Mouse (Mus musculus) G1E-ER4 (cell line): ENCODE data around the gene Stxbp2. TPM values are rescaled to one million over a fixed set of nuclear protein-coding genes. Genes with fewer than 3 reads are reported as not detected.

ENCODE experiments used
- GATA1 ChIP-seq: IDR thresholded peaks from one replicate; pipeline ENCODE4 v1.8.0; 2012; ENCODE audit warnings: low read length, inconsistent platforms
- polyA plus RNA-seq: library from polyadenylated mRNA; stranded (reverse); fragments of >175 nt; gene quantifications from 2 replicates; pipeline ENCODE4 v1.2.3, GENCODE M21; 2012

The Stxbp2 gene
- polyA plus RNA-seq = 250 and 417 TPM in 2 replicates

- TF ChIP-seq GATA1 = no peak
Measured at GRCm38 (mm10) chr8:3630647-3631477, at the start of gene Stxbp2. Gene Stxbp2, plus strand, starts transcription at chr8:3630955.

DNA sequence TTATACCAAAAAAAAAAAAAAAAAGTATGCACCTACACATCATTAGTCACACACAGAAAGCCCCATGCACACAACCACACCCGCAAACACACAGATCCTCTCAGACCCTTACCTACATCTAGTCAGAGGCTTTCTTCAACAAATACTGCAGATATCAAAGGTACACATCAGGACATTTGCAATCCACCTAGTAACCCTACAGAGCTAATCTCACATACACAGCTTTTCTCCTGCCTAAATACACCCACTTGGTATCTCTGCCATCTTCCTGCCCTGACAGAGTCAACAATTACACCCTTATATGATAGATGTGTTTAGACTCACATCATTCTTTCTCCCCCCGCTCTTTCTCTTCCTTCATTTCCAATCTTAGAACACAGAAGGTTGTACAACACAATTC lies 44.3 kb upstream of the Stxbp2 start:
- no peak for TF ChIP-seq GATA1

GRCm38 (mm10) chr8:3586993-3587390 lies 43.8 kb upstream of the Stxbp2 start, which contains the start of gene Camsap3:
Gene Camsap3, plus strand, starts transcription at chr8:3587293.
- no peak for TF ChIP-seq GATA1

- TF ChIP-seq GATA1 = no peak
Measured at GRCm38 (mm10) chr8:3587391-3588257, 43.1 kb upstream of the Stxbp2 start.

DNA sequence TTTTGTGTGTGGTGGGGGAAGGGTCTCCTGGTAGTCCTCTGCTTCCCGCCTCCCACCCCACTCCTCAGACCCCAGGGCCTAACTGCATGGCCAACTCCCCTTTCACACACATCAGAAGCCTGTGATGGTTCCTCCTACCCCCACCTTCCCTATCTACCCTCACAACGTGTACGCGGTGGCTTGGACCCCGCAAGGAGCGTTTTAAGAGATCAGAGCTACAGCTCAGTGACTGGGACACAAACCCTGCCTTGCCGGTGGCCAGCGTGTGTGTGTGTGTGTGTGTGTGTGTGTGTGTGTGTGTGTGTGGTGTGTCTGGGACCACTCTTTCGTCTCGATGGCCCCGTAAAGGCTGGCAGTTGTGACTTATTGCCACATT lies 42.5 kb upstream of the Stxbp2 start:
- TF ChIP-seq GATA1 = no peak

GRCm38 (mm10) chr8:3593470-3593869 lies 37.3 kb upstream of the Stxbp2 start:
- TF ChIP-seq GATA1 = no peak

GRCm38 (mm10) chr8:3594466-3594865 lies 36.3 kb upstream of the Stxbp2 start:
- no peak for TF ChIP-seq GATA1

- no peak for TF ChIP-seq GATA1
Measured at GRCm38 (mm10) chr8:3598054-3598453, 32.7 kb upstream of the Stxbp2 start.

GRCm38 (mm10) chr8:3599219-3599618 lies 31.5 kb upstream of the Stxbp2 start:
- no peak for TF ChIP-seq GATA1

GRCm38 (mm10) chr8:3600401-3600800 lies 30.4 kb upstream of the Stxbp2 start:
- TF ChIP-seq GATA1 = no peak

- TF ChIP-seq GATA1 = no peak
Measured at GRCm38 (mm10) chr8:3603439-3603838, 27.3 kb upstream of the Stxbp2 start.

DNA sequence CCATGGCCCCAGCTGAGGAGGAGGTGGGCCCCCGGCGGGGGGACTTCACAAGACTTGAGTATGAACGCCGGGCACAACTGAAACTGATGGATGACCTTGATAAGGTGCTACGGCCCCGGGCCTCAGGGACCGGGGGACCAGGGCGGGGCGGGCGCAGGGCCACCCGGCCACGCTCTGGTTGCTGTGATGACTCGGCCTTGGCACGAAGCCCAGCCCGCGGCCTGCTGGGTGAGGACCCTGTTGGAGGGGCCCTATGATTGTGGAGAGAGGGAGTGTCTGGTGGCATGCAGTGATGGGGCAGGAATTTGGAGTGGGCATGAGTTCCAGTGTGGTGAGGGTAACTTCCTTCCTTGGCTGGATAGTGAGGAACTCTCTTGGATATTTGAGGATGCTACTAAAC lies 24.2 kb upstream of the Stxbp2 start:
- no peak for TF ChIP-seq GATA1

DNA sequence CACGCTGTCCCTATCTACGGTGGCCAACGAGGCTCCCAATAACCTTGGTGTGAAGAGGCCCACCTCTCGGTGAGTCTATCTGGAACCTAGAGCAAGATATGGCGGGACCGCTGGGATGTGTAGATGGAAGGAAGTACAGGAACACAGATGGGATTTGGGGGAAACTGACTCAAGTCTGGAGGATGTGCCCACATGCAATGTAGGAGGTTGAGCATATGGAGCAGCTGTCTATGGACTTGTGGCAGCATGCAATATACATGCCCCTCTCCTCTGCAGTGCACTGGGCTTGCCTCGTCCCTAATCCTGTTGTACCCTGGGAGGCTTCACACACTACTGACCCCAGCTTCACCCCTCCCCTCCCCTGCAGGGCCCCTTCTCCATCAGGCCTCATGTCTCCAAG lies 22.9 kb upstream of the Stxbp2 start:
- no peak for TF ChIP-seq GATA1

DNA sequence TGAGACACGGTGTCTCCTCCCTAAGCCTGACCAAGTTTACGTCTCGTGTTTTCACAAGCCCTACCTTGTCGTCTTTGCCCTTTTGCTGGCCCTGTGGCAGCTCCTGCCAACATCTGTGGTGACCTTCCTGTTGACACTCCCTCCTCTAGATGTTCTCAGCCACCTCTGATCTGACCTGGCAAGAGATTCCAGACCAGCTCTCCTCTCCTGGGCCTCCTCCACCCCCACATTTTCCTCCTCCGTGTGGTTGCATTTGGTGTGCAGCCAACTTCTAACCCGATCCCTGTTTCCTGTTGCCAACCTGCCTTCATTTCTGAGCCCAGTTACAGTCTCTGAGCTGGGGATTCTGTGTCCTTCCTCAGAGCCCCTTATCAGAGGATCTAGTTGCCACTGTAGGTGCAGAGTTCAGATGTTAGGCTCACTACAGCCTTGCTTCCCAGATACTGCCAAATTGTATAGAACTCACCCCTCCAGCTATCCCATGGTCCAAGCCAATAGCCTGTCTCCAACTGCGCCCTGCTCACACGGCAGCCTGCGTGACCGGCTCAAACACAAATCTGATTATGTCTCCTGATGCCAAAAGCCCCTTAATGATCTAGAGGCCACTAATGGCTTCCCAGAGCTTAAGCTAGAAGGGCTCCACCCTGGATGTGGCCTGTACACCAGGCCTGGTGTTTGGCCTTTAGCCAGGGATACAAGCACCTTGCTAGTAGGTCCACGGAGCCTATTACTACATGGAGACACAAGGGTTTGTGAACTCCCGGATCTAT lies 21.5 kb upstream of the Stxbp2 start:
- no peak for TF ChIP-seq GATA1

- TF ChIP-seq GATA1 = no peak
Measured at GRCm38 (mm10) chr8:3609816-3610150, 21.0 kb upstream of the Stxbp2 start.
